Comparison of ENCODE assay signal across 25 mouse cellular contexts in the genomic region with DNA sequence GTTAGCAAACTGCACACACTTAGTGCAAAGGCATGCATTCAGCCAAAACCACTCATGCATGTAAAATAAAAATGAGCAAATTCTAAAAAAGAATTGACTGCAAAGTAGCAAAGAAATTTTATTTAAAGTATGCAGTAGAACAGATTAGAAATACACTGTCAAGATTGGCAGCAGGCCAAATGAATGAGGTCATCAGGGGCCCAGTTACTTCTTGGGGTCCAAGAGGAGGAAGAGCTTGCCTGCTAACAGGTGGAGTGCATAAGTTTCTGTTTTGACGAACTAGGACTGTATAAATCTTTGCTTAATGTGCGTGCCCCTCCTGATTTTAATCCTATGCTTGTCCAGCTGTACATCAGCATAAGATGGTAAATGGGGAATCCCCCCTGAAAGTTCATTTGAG.
DNase-seq lines count a peak whose midpoint lies in the region; ATAC-seq and TF ChIP-seq lines count a peak whose summit lies in the region.
"Had no signal": no experiment of that assay in that cellular context is flagged by ENCODE, and none has a peak within 500 bp of the region (broad histone marks: within the 10 kb centered on the region; RNA-seq: fewer than 3 reads in every experiment).

No protein-coding gene starts in this region.

- peak; percentile 16 to 26 for DNase-seq in cerebellum, postnatal 14 days
- DNase-seq in cerebellum, adult 18-20 months = no peak
- peak; percentile 26 for DNase-seq in limb, embryonic 14.5 days (ENCODE audit: low spot score)
- DNase-seq in limb, embryonic 10.5 days (ENCODE audit: low spot score) = no peak
- DNase-seq in 416B (ENCODE audit: low read depth) = peak; percentile 26
- no peak for DNase-seq in layer of hippocampus, postnatal 36 days
- no peak for DNase-seq in left cerebral cortex, adult 8-10 months (ENCODE audit: low spot score in 2 of 2)
- DNase-seq: adrenal gland, adult 2 months; cerebellum, adult 11-12 months; cerebellum, postnatal 25 days; gastrocnemius, postnatal 10 days; heart, adult 18-20 months; heart, postnatal 10 days; kidney, adult 8-10 months; kidney, postnatal 14 days had no signal

- H3K4me3 ChIP-seq in limb, embryonic 14.5 days (replicated peaks; ENCODE audit: low read length) = no peak overlapping the region
- no peak overlapping the region for H3K4me3 ChIP-seq in limb, embryonic 10.5 days
- no peak overlapping the region for H3K4me3 ChIP-seq in intestine, embryonic 16.5 days (ENCODE audit: low read length)
- H3K4me3 ChIP-seq: embryonic facial prominence, embryonic 13.5 days; forebrain, embryonic 15.5 days; heart, embryonic 12.5 days; hindbrain, embryonic 10.5 days; limb, embryonic 15.5 days; midbrain, embryonic 10.5 days; neural tube, embryonic 15.5 days had no signal

- WGBS in limb, embryonic 14.5 days = 64% methylated on average over 2 of the region's 2 CpGs
- 79% methylated on average over 2 of the region's 2 CpGs for WGBS in limb, embryonic 10.5 days
- 33% methylated on average over 2 of the region's 2 CpGs for WGBS in intestine, embryonic 16.5 days

- no peaks in the 10 kb centered on the region for H3K36me3 ChIP-seq in limb, embryonic 14.5 days (ENCODE audit: control insufficient read depth, insufficient read depth, low read length)
- no peaks in the 10 kb centered on the region for H3K36me3 ChIP-seq in limb, embryonic 10.5 days
- no peaks in the 10 kb centered on the region for H3K36me3 ChIP-seq in intestine, embryonic 16.5 days (ENCODE audit: control insufficient read depth, insufficient read depth, low read length)
- H3K36me3 ChIP-seq: embryonic facial prominence, embryonic 13.5 days; forebrain, embryonic 15.5 days; hindbrain, embryonic 10.5 days; limb, embryonic 15.5 days; midbrain, embryonic 10.5 days; neural tube, embryonic 15.5 days had no signal

- no peak overlapping the region for H3K9ac ChIP-seq in limb, embryonic 14.5 days (ENCODE audit: low read depth, low read length, severe bottlenecking)
- H3K9ac ChIP-seq in intestine, embryonic 16.5 days (ENCODE audit: low read depth, low read length) = no peak overlapping the region
- H3K9ac ChIP-seq: embryonic facial prominence, embryonic 13.5 days; forebrain, embryonic 15.5 days; heart, embryonic 12.5 days; limb, embryonic 15.5 days; liver, embryonic 14.5 days; neural tube, embryonic 15.5 days had no signal

- H3K27me3 ChIP-seq in limb, embryonic 14.5 days (ENCODE audit: control insufficient read depth, insufficient read depth, low read length) = no peaks in the 10 kb centered on the region
- no peaks in the 10 kb centered on the region for H3K27me3 ChIP-seq in limb, embryonic 10.5 days (ENCODE audit: low read depth, poor library complexity, severe bottlenecking)
- no peaks in the 10 kb centered on the region for H3K27me3 ChIP-seq in intestine, embryonic 16.5 days (replicated peaks; ENCODE audit: control insufficient read depth, insufficient read depth, low read length)
- H3K27me3 ChIP-seq: embryonic facial prominence, embryonic 13.5 days; forebrain, embryonic 15.5 days; limb, embryonic 15.5 days; neural tube, embryonic 15.5 days had no signal

- H3K9me3 ChIP-seq in limb, embryonic 14.5 days (ENCODE audit: control insufficient read depth, low read length) = no peaks in the 10 kb centered on the region
- H3K9me3 ChIP-seq in limb, embryonic 10.5 days (replicated peaks) = no peaks in the 10 kb centered on the region
- H3K9me3 ChIP-seq in intestine, embryonic 16.5 days (ENCODE audit: control insufficient read depth, low read length) = no peaks in the 10 kb centered on the region
- H3K9me3 ChIP-seq: embryonic facial prominence, embryonic 13.5 days; forebrain, embryonic 15.5 days; hindbrain, embryonic 10.5 days; limb, embryonic 15.5 days; midbrain, embryonic 10.5 days; neural tube, embryonic 15.5 days had no signal

- peaks cover 13% of the 10 kb centered on the region for H3K4me1 ChIP-seq in limb, embryonic 14.5 days (ENCODE audit: control insufficient read depth, insufficient read depth, low read length)
- H3K4me1 ChIP-seq in limb, embryonic 10.5 days = no peaks in the 10 kb centered on the region
- peaks cover 4% of the 10 kb centered on the region; the same call in 1 of the 2 replicates for H3K4me1 ChIP-seq in intestine, embryonic 16.5 days (ENCODE audit: control insufficient read depth, insufficient read depth, low read length)
- H3K4me1 ChIP-seq: hindbrain, embryonic 10.5 days; midbrain, embryonic 10.5 days; neural tube, embryonic 15.5 days had no signal

- no peak overlapping the region for H3K27ac ChIP-seq in limb, embryonic 14.5 days (replicated peaks; ENCODE audit: low read depth, low read length)
- no peak overlapping the region for H3K27ac ChIP-seq in limb, embryonic 10.5 days
- no peak overlapping the region for H3K27ac ChIP-seq in intestine, embryonic 16.5 days (ENCODE audit: low read length)
- H3K27ac ChIP-seq: embryonic facial prominence, embryonic 13.5 days; forebrain, embryonic 15.5 days; hindbrain, embryonic 10.5 days; limb, embryonic 15.5 days; liver, embryonic 14.5 days; midbrain, embryonic 10.5 days; neural tube, embryonic 15.5 days had no signal

- TF ChIP-seq POLR2A in limb, embryonic 14.5 days (IDR thresholded peaks at IDR 0.05; ENCODE audit: borderline replicate concordance, extremely low read depth, insufficient read depth, insufficient read length) = no peak

- no peak overlapping the region for H3K4me2 ChIP-seq in limb, embryonic 14.5 days (replicated peaks; ENCODE audit: low read depth, low read length, severe bottlenecking)
- H3K4me2 ChIP-seq in intestine, embryonic 16.5 days (ENCODE audit: low read depth, low read length) = no peak overlapping the region
- H3K4me2 ChIP-seq: embryonic facial prominence, embryonic 13.5 days; forebrain, embryonic 15.5 days; heart, embryonic 12.5 days; limb, embryonic 15.5 days; neural tube, embryonic 15.5 days had no signal

- ATAC-seq in limb, embryonic 14.5 days (ENCODE audit: low FRiP score, low read depth) = no peak
- ATAC-seq in intestine, embryonic 16.5 days = 0 out of 2 replicates have a peak, but pooled peaks have one; percentile 56
- ATAC-seq: CD4-positive, CD25-positive, alpha-beta regulatory T cell, adult 4 months; forebrain, embryonic 15.5 days had no signal

Comparison
In these comparisons a context has a peak if more than half of its experiments do, and no peak if none do; other contexts are left out.
1. DNase-seq: peak in cerebellum, postnatal 14 days (2 of 2), limb, embryonic 14.5 days (single experiment) and 416B (single experiment); none in cerebellum, adult 18-20 months (0 of 2), limb, embryonic 10.5 days (single experiment), layer of hippocampus, postnatal 36 days (0 of 2) and left cerebral cortex, adult 8-10 months (0 of 2).